Mouse (Mus musculus): ENCODE data around the gene Uba7. TPM values are rescaled to one million over a fixed set of nuclear protein-coding genes. Genes with fewer than 3 reads are reported as not detected.

Gene Uba7
- polyA plus RNA-seq, 1 experiment: 10.0 TPM

- no peak for TF ChIP-seq CTCF (IDR thresholded peaks at IDR 0.05; ENCODE audit: borderline replicate concordance, insufficient read depth, low read depth, low read length)
- TF ChIP-seq POLR2A (IDR thresholded peaks at IDR 0.05; ENCODE audit: borderline replicate concordance, insufficient read depth, low read length): no peak
- Histone ChIP-seq H3K27me3 (ENCODE audit: control insufficient read depth, insufficient read depth, low read length) (no peaks in the 10 kb centered on the region), H3K27ac (ENCODE audit: insufficient read depth, low read length) (no peak within 1 kb of the TSS), H3K4me3 (replicated peaks; ENCODE audit: insufficient read depth, low read depth, low read length) (peak within 1 kb of the TSS; percentile 57), H3K4me1 (ENCODE audit: control insufficient read depth, insufficient read depth, low read length) (peaks cover 6% of the 10 kb centered on the region; the same call in 1 of the 2 replicates)
- 3% methylated on average over 58 of the region's 58 CpGs for WGBS
- peak; percentile 71 to 72 for DNase-seq
Observed at GRCm38 (mm10) chr9:107985131-107986119, 10.1 kb downstream of the Uba7 start, which contains the start of gene Inka1. TSS of gene Inka1 (minus strand) at chr9:107985879.

GRCm38 (mm10) chr9:107986376-107986775 is 11.1 kb downstream of the Uba7 start:
- Histone ChIP-seq H3K27ac (ENCODE audit: insufficient read depth, low read length) (no peak overlapping the region), H3K4me3 (replicated peaks; ENCODE audit: insufficient read depth, low read depth, low read length) (no peak overlapping the region), H3K27me3 (ENCODE audit: control insufficient read depth, insufficient read depth, low read length) (no peaks in the 10 kb centered on the region), H3K4me1 (ENCODE audit: control insufficient read depth, insufficient read depth, low read length) (peaks cover 6% of the 10 kb centered on the region; the same call in 1 of the 2 replicates)
- TF ChIP-seq CTCF (IDR thresholded peaks at IDR 0.05; ENCODE audit: borderline replicate concordance, insufficient read depth, low read depth, low read length) (peak; percentile 94), POLR2A (IDR thresholded peaks at IDR 0.05; ENCODE audit: borderline replicate concordance, insufficient read depth, low read length) (no peak)
- DNase-seq: peak; percentile 75 to 82
- 7% methylated on average over 18 of the region's 18 CpGs for WGBS

GRCm38 (mm10) chr9:107987950-107988349 is 12.6 kb downstream of the Uba7 start:
- H3K27ac ChIP-seq (ENCODE audit: insufficient read depth, low read length): no peak overlapping the region
- H3K27me3 ChIP-seq (ENCODE audit: control insufficient read depth, insufficient read depth, low read length): no peaks in the 10 kb centered on the region
- WGBS: 78% methylated on average over 3 of the region's 3 CpGs
- no peak for DNase-seq
- TF ChIP-seq CTCF (IDR thresholded peaks at IDR 0.05; ENCODE audit: borderline replicate concordance, insufficient read depth, low read depth, low read length) (no peak), POLR2A (IDR thresholded peaks at IDR 0.05; ENCODE audit: borderline replicate concordance, insufficient read depth, low read length) (no peak)
- H3K4me3 ChIP-seq (replicated peaks; ENCODE audit: insufficient read depth, low read depth, low read length): no peak overlapping the region
- peaks cover 3% of the 10 kb centered on the region; the same call in 1 of the 2 replicates for H3K4me1 ChIP-seq (ENCODE audit: control insufficient read depth, insufficient read depth, low read length)

GRCm38 (mm10) chr9:107992197-107992596 is 16.9 kb downstream of the Uba7 start, which contains the start of gene Cdhr4:
TSS of gene Cdhr4 (plus strand) at chr9:107992497.
- Histone ChIP-seq H3K4me1 (ENCODE audit: control insufficient read depth, insufficient read depth, low read length) (no peaks in the 10 kb centered on the region), H3K4me3 (replicated peaks; ENCODE audit: insufficient read depth, low read depth, low read length) (no peak within 1 kb of the TSS), H3K27ac (ENCODE audit: insufficient read depth, low read length) (no peak within 1 kb of the TSS), H3K27me3 (ENCODE audit: control insufficient read depth, insufficient read depth, low read length) (no peaks in the 10 kb centered on the region)
- no peak for DNase-seq
- WGBS: 26% methylated on average over 2 of the region's 2 CpGs
- no peak for TF ChIP-seq POLR2A (IDR thresholded peaks at IDR 0.05; ENCODE audit: borderline replicate concordance, insufficient read depth, low read length)
- TF ChIP-seq CTCF (IDR thresholded peaks at IDR 0.05; ENCODE audit: borderline replicate concordance, insufficient read depth, low read depth, low read length): no peak

DNA sequence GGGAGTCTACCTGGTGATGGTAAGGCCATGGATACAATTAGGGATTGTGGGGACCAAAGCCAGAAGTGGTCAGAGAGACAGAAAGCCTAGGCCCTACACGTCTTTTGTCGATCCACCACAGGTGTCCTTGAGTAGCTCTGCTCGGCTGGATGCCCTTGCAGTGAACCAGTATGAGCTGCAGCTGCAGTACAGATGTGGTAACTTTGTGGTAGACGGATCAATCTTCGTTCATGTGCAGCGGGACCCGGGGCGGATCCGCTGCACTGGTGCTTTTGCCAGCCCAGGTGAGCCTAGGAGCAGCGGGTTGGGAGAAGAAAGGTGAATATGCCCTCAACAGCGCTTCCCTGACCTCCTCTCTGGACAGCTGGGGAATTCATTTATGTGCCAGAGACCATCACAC is 17.7 kb downstream of the Uba7 start:
- 84% methylated on average over 11 of the region's 11 CpGs for WGBS
- Histone ChIP-seq H3K27me3 (ENCODE audit: control insufficient read depth, insufficient read depth, low read length) (no peaks in the 10 kb centered on the region), H3K4me1 (ENCODE audit: control insufficient read depth, insufficient read depth, low read length) (no peaks in the 10 kb centered on the region), H3K27ac (ENCODE audit: insufficient read depth, low read length) (no peak overlapping the region), H3K4me3 (replicated peaks; ENCODE audit: insufficient read depth, low read depth, low read length) (no peak overlapping the region)
- no peak for TF ChIP-seq CTCF (IDR thresholded peaks at IDR 0.05; ENCODE audit: borderline replicate concordance, insufficient read depth, low read depth, low read length)
- no peak for TF ChIP-seq POLR2A (IDR thresholded peaks at IDR 0.05; ENCODE audit: borderline replicate concordance, insufficient read depth, low read length)
- no peak for DNase-seq

- Histone ChIP-seq H3K4me3 (replicated peaks; ENCODE audit: insufficient read depth, low read depth, low read length) (no peak overlapping the region), H3K27me3 (ENCODE audit: control insufficient read depth, insufficient read depth, low read length) (no peaks in the 10 kb centered on the region), H3K4me1 (ENCODE audit: control insufficient read depth, insufficient read depth, low read length) (no peaks in the 10 kb centered on the region), H3K27ac (ENCODE audit: insufficient read depth, low read length) (no peak overlapping the region)
- WGBS: 75% methylated on average over 2 of the region's 2 CpGs
- DNase-seq: no peak
- TF ChIP-seq CTCF (IDR thresholded peaks at IDR 0.05; ENCODE audit: borderline replicate concordance, insufficient read depth, low read depth, low read length) (no peak), POLR2A (IDR thresholded peaks at IDR 0.05; ENCODE audit: borderline replicate concordance, insufficient read depth, low read length) (no peak)
Observed at GRCm38 (mm10) chr9:107994464-107994863, 19.2 kb downstream of the Uba7 start.

- Histone ChIP-seq H3K27me3 (ENCODE audit: control insufficient read depth, insufficient read depth, low read length) (no peaks in the 10 kb centered on the region), H3K4me3 (replicated peaks; ENCODE audit: insufficient read depth, low read depth, low read length) (no peak overlapping the region), H3K4me1 (ENCODE audit: control insufficient read depth, insufficient read depth, low read length) (no peaks in the 10 kb centered on the region), H3K27ac (ENCODE audit: insufficient read depth, low read length) (no peak overlapping the region)
- no peak for DNase-seq
- 91% methylated on average over 21 of the region's 21 CpGs for WGBS
- TF ChIP-seq CTCF (IDR thresholded peaks at IDR 0.05; ENCODE audit: borderline replicate concordance, insufficient read depth, low read depth, low read length): no peak
- TF ChIP-seq POLR2A (IDR thresholded peaks at IDR 0.05; ENCODE audit: borderline replicate concordance, insufficient read depth, low read length): no peak
Observed at GRCm38 (mm10) chr9:107995513-107995912, 20.2 kb downstream of the Uba7 start.
